Mouse (Mus musculus) CH12.LX (cell line): Measurements from ENCODE around the gene Dll3. TPM values are rescaled to one million over a fixed set of nuclear protein-coding genes. Genes with fewer than 3 reads are reported as not detected.
A peak's percentile ranks its signal among the peaks of the same experiment; 100 is the strongest.

Source experiments
- DNase-seq: peaks from one replicate; pipeline ENCODE4 v3.0.0-alpha.2; 2013; ENCODE audit errors: extremely low read depth
- H3K27ac ChIP-seq: 2 replicates; pipeline ENCODE4 v1.5.1; 2012; ENCODE audit warnings: low read depth, mild to moderate bottlenecking, control low read depth, moderate library complexity; ENCODE audit not compliant: insufficient read depth
- H3K27me3 ChIP-seq: replicated peaks from 2 replicates; pipeline ENCODE3; 2012; ENCODE audit warnings: inconsistent platforms
- H3K36me3 ChIP-seq, 2 experiments: replicated peaks in 1 of 2; 2 replicates each; pipeline versions ENCODE3 to v1.6.1; 2012; ENCODE audit warnings: inconsistent platforms in 1 of 2, low read length in 1 of 2, mild to moderate bottlenecking in 1 of 2, mixed read lengths in 1 of 2, moderate library complexity in 1 of 2; ENCODE audit not compliant: control insufficient read depth in 1 of 2, insufficient read depth in 1 of 2
- H3K4me1 ChIP-seq, 2 experiments: 2 replicates each; pipeline ENCODE4 v1.6.1; 2012; ENCODE audit warnings: inconsistent platforms in 1 of 2, moderate library complexity in 1 of 2; ENCODE audit not compliant: insufficient read depth in 2 of 2, control insufficient read depth in 1 of 2
- H3K4me2 ChIP-seq: 2 replicates; pipeline ENCODE4 v1.6.1; 2012; ENCODE audit warnings: low read depth, mild to moderate bottlenecking, control low read depth; ENCODE audit not compliant: poor library complexity, insufficient read depth, severe bottlenecking
- H3K4me3 ChIP-seq, 3 experiments: fragments of 150-350 bp in 1 of 3; sonication (generic) in 1 of 3; replicated peaks in 1 of 3; 2 replicates each; pipeline versions ENCODE3 to v1.5.1; 2011 to 2012; ENCODE audit warnings: low read depth in 2 of 3, low read length in 2 of 3, mild to moderate bottlenecking in 2 of 3, moderate library complexity in 2 of 3, control low read depth in 1 of 3, improper control_type of control experiment in 1 of 3, inconsistent platforms in 1 of 3, mixed read lengths in 1 of 3; ENCODE audit not compliant: poor library complexity in 1 of 3
- H3K79me2 ChIP-seq: replicated peaks from 2 replicates; pipeline ENCODE4 v1.6.1; 2012; ENCODE audit warnings: mild to moderate bottlenecking, moderate library complexity; ENCODE audit not compliant: control insufficient read depth, poor library complexity, insufficient read depth, severe bottlenecking; ENCODE audit errors: extremely low read depth
- H3K9ac ChIP-seq: 2 replicates; pipeline ENCODE4 v1.6.1; 2012; ENCODE audit warnings: low read depth, mild to moderate bottlenecking, control low read depth, moderate library complexity; ENCODE audit not compliant: insufficient read depth
- H3K9me3 ChIP-seq: replicated peaks from 2 replicates; pipeline ENCODE3; 2012; ENCODE audit warnings: low read length, inconsistent platforms, mixed read lengths
- BHLHE40 ChIP-seq: IDR thresholded peaks from 2 replicates; pipeline ENCODE4 v1.6.1; 2011; ENCODE audit warnings: mild to moderate bottlenecking, low read depth, low read length, improper control_type of control experiment
- CHD2 ChIP-seq: IDR thresholded peaks from 2 replicates; pipeline ENCODE4 v1.6.1; 2011; ENCODE audit warnings: low read length, improper control_type of control experiment
- CTCF ChIP-seq, 2 experiments: IDR thresholded peaks in 1 of 2; conservative IDR thresholded peaks in 1 of 2; 2 replicates each; pipeline ENCODE4 v1.5.1; 2011 to 2012; ENCODE audit warnings: low read depth in 2 of 2, low read length in 2 of 2, improper control_type of control experiment in 1 of 2, inconsistent platforms in 1 of 2, mild to moderate bottlenecking in 1 of 2, moderate library complexity in 1 of 2
- ELF1 ChIP-seq: IDR thresholded peaks from 2 replicates; pipeline ENCODE4 v1.6.1; 2014; ENCODE audit warnings: low read depth, mild to moderate bottlenecking, inconsistent platforms, low read length, improper control_type of control experiment
- EP300 ChIP-seq: IDR thresholded peaks from 2 replicates; pipeline ENCODE4 v1.6.1; 2011; ENCODE audit warnings: low read length, improper control_type of control experiment
- ETS1 ChIP-seq: conservative IDR thresholded peaks from 2 replicates; pipeline ENCODE4 v1.6.1; 2012; ENCODE audit warnings: low read depth, mild to moderate bottlenecking, inconsistent platforms, low read length, improper control_type of control experiment, moderate library complexity
- IRF4 ChIP-seq: IDR thresholded peaks from 2 replicates; pipeline ENCODE4 v1.6.1; 2014; ENCODE audit warnings: low read depth, mild to moderate bottlenecking, inconsistent platforms, low read length, improper control_type of control experiment
- MAFK ChIP-seq: IDR thresholded peaks from 2 replicates; pipeline ENCODE4 v1.6.1; 2011; ENCODE audit warnings: low read length, improper control_type of control experiment; ENCODE audit not compliant: insufficient replicate concordance
- MAX ChIP-seq: IDR thresholded peaks from 2 replicates; pipeline ENCODE4 v1.6.1; 2011; ENCODE audit warnings: low read length, improper control_type of control experiment
- MAZ ChIP-seq: IDR thresholded peaks from 2 replicates; pipeline ENCODE4 v1.6.1; 2012; ENCODE audit warnings: low read depth, mild to moderate bottlenecking, inconsistent platforms, low read length, improper control_type of control experiment, moderate library complexity
- MEF2A ChIP-seq: IDR thresholded peaks from 2 replicates; pipeline ENCODE4 v1.6.1; 2014; ENCODE audit warnings: low read depth, mild to moderate bottlenecking, inconsistent platforms, low read length, improper control_type of control experiment, borderline replicate concordance
- MXI1 ChIP-seq: IDR thresholded peaks from 2 replicates; pipeline ENCODE4 v1.6.1; 2011; ENCODE audit warnings: mild to moderate bottlenecking, low read depth, low read length, improper control_type of control experiment
- MYC ChIP-seq: IDR thresholded peaks from 2 replicates; pipeline ENCODE4 v1.6.1; 2011; ENCODE audit warnings: low read depth, mild to moderate bottlenecking, improper control_type of control experiment, low read length
- NRF1 ChIP-seq: IDR thresholded peaks from 2 replicates; pipeline ENCODE4 v1.6.1; 2014; ENCODE audit warnings: low read depth, mild to moderate bottlenecking, inconsistent platforms, low read length, improper control_type of control experiment, moderate library complexity
- POLR2A ChIP-seq: IDR thresholded peaks from 2 replicates; pipeline ENCODE4 v1.6.1; 2011; ENCODE audit warnings: low read depth, mild to moderate bottlenecking, improper control_type of control experiment, low read length
- RAD21 ChIP-seq: IDR thresholded peaks from 2 replicates; pipeline ENCODE4 v1.6.1; 2011; ENCODE audit warnings: low read depth, mild to moderate bottlenecking, low read length, improper control_type of control experiment, moderate library complexity
- SIN3A ChIP-seq: IDR thresholded peaks from 2 replicates; pipeline ENCODE4 v1.6.1; 2012; ENCODE audit warnings: low read length, improper control_type of control experiment, inconsistent platforms
- SMC3 ChIP-seq: IDR thresholded peaks from 2 replicates; pipeline ENCODE4 v1.6.1; 2011; ENCODE audit warnings: low read depth, low read length, improper control_type of control experiment
- TCF12 ChIP-seq: IDR thresholded peaks from 2 replicates; pipeline ENCODE4 v1.6.1; 2014; ENCODE audit warnings: low read depth, mild to moderate bottlenecking, inconsistent platforms, low read length, improper control_type of control experiment
- USF2 ChIP-seq: conservative IDR thresholded peaks from 2 replicates; pipeline ENCODE4 v1.6.1; 2011; ENCODE audit warnings: low read depth, low read length, improper control_type of control experiment
- ZNF384 ChIP-seq: IDR thresholded peaks from 2 replicates; pipeline ENCODE4 v1.6.1; 2012; ENCODE audit warnings: low read depth, low read length, improper control_type of control experiment, inconsistent platforms
- dilution Hi-C: fragments of 300-500 bp; cut with MboI; formaldehyde crosslinking; loops from 2 replicates; pipeline ENCODE4 v1.14.3; 2020; ENCODE audit warnings: low sequenced_read_pairs; ENCODE audit not compliant: extremely low pct_unique_long_range_greater_than_20kb, extremely low pct_ligation_motif_present
- in situ Hi-C: fragments of 300-500 bp; cut with MboI; formaldehyde crosslinking; loops from 3 replicates; pipeline ENCODE4 v1.14.3; 2019; ENCODE audit warnings: low sequenced_read_pairs, low pct_ligation_motif_present, low pct_unique_long_range_greater_than_20kb, mixed read lengths
- polyA plus RNA-seq: library from polyadenylated mRNA; unstranded; fragments of >175 nt; gene quantifications from 2 replicates; pipeline ENCODE4 v1.2.1, GENCODE M21; 2012; ENCODE audit warnings: low read depth; ENCODE audit not compliant: insufficient read length
- total RNA-seq, 2 experiments: library from RNA; depleted of rRNA; stranded (reverse); fragments of 300-350 nt in 1 of 2; fragments of >200 nt in 1 of 2; gene quantifications; 2 replicates each; pipeline ENCODE4 v1.2.3; 2012 to 2014

The Dll3 gene
- 0.21 TPM in 1 of 2 replicates, not detected in the other for total RNA-seq (2012; rRNA removed)
- total RNA-seq (2014; rRNA removed), result 0.11 TPM in 1 of 2 replicates, not detected in the other
- 0.29 and 0.44 TPM in 2 replicates for polyA plus RNA-seq

DNA sequence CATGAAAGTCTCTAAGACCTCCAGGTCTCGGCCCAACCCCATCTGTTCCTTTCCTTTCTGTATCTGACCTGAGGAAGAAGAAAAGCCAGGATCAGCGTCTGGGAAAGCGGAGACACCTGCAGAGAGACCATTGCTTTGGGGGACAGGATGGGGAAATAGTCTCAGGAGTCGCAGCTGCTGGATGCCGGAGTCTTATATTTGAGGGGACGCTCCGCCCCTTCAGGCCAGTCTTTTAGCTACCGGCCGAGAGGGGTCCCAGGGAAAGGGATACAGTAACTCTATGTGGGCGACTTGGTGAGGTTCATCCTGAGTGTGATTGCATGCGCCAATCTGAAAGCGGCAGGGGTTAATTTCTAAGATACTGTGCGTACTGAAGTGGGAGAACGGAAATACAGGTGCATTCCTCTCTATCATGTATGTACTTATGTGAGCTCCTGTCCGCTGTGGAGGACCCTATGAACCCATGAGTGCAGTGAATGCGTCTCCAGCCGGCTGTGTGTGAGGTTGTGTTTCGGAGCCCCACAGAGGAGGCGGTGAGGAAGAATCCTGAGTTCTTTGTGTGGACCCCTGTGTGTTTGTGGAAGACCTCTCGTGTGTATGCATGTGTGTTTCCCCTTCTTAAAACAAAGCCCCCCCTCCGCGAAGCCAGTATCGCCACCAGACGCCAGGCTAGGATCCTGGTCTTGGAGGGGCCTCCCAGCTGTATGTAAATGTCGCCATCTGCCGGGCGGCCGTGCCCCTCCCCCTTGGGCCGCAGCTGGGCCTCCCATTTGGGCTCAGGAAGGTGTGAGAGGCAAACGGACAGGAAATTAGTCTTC lies at the start of gene Dll3:
Gene Dll3 (minus strand): TSS at position 623 of the 818 bp plus-strand sequence.
- Histone ChIP-seq H3K9me3 (no peaks in the 10 kb centered on the region), H3K4me3 (no peak within 1 kb of the TSS), H3K9ac (no peak within 1 kb of the TSS), H3K4me1 (peaks cover 10 to 21% of the 10 kb centered on the region in 2 experiments), H3K79me2 (no peaks in the 10 kb centered on the region), H3K27ac (no peak within 1 kb of the TSS), H3K36me3 (peaks cover 17 to 31% of the 10 kb centered on the region in 2 experiments), H3K27me3 (no peaks in the 10 kb centered on the region), H3K4me2 (peak within 1 kb of the TSS; percentile 54; the same call in 1 of the 2 replicates)
- dilution Hi-C loops (no loop called here), in situ Hi-C loops (no loop called here)
- DNase-seq, result peak; percentile 46
- TF ChIP-seq POLR2A (no peak), NRF1 (peak; percentile 53; the same call in 1 of the 2 replicates), TCF12 (peak; percentile 78), ETS1 (peak; percentile 43), ELF1 (peak; percentile 37; the same call in 1 of the 2 replicates), SIN3A (peak; percentile 61; the same call in 1 of the 2 replicates), BHLHE40 (peak; percentile 47), IRF4 (peak; percentile 59), MXI1 (0 out of 2 replicates have a peak, but pooled peaks have one; percentile 29), CHD2 (peak; percentile 76), MAX (peak; percentile 33; the same call in 1 of the 2 replicates), EP300 (peak; percentile 41; the same call in 1 of the 2 replicates), MEF2A (peak; percentile 39; the same call in 1 of the 2 replicates), MAFK (no peak), MYC (no peak), CTCF (conservative IDR thresholded peaks at IDR 0.05 in 1 of 2, IDR thresholded peaks at IDR 0.05 in 1 of 2; ENCODE audit: low read depth in 2 of 2, low read length in 2 of 2) (peak in 1 of 2 experiments; percentile 68; a peak in 2 of 4 replicates), MAZ (peak; percentile 65; the same call in 1 of the 2 replicates), USF2 (no peak), ZNF384 (no peak), SMC3 (peak; percentile 53), RAD21 (peak; percentile 53)
